Mouse (Mus musculus): ENCODE measurements around the gene Gpatch4. TPM values are rescaled to one million over a fixed set of nuclear protein-coding genes. Genes with fewer than 3 reads are reported as not detected.

Gene Gpatch4
- polyA plus RNA-seq, 1 experiment from 2014 or later, result 36.3 TPM

DNA sequence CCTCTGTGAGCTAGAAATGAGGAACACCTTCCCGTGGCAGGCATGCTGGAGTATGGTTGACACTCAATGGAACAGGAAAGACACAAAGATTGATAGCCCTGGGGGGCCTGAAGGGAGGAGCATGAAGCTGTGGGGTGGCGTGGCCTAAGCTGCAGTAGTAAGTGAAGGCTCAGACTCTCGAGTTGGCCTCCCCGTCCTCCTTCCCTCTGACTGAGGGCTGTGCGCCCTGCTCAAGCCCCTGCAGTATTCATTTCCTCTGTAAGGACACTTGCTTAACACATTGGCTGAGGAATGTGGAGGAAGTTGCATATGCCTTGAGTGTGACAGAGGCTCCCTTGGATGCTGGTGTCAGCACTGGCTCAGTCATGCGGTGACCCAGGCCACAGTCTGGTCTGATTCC is 59.7 kb downstream of the Gpatch4 start:
- ATAC-seq, result no peak
- H3K4me2 ChIP-seq (ENCODE audit: low read length), result no peak overlapping the region
- WGBS, result 84% methylated on average over 6 of the region's 6 CpGs
- no peaks in the 10 kb centered on the region for H3K27me3 ChIP-seq (replicated peaks; ENCODE audit: control insufficient read depth, insufficient read depth, low read length)
- no peaks in the 10 kb centered on the region for H3K36me3 ChIP-seq (ENCODE audit: control insufficient read depth, insufficient read depth)
- H3K9ac ChIP-seq (replicated peaks; ENCODE audit: low read depth, low read length), result no peak overlapping the region
- H3K4me3 ChIP-seq (replicated peaks; ENCODE audit: low read length), result no peak overlapping the region
- H3K27ac ChIP-seq (ENCODE audit: low read length), result no peak overlapping the region
- no peaks in the 10 kb centered on the region for H3K9me3 ChIP-seq (ENCODE audit: control insufficient read depth, low read length)
- no peaks in the 10 kb centered on the region for H3K4me1 ChIP-seq (replicated peaks; ENCODE audit: control insufficient read depth, insufficient read depth, low read length)

Other genes starting within 250 kb of the Gpatch4 start
- gene Ntrk1, start 247.9 kb upstream of the Gpatch4 start, polyA plus RNA-seq (2015; fragmentation: Nextera tagmentation; extraction: Ambion mirVana), result 1.1 and 2.1 TPM in 2 replicates
- 0.52 and 0.57 TPM in 2 replicates for gene Insrr, start 246.2 kb upstream of the Gpatch4 start, polyA plus RNA-seq (2015; fragmentation: Nextera tagmentation; extraction: Ambion mirVana)
- gene Pear1, start 218.8 kb upstream of the Gpatch4 start, polyA plus RNA-seq (2015; fragmentation: Nextera tagmentation; extraction: Ambion mirVana), result 6.9 and 7.4 TPM in 2 replicates
- gene Sh2d2a, start 196.4 kb upstream of the Gpatch4 start, polyA plus RNA-seq (2015; fragmentation: Nextera tagmentation; extraction: Ambion mirVana), result not detected in 2 replicates
- 13.8 and 16.4 TPM in 2 replicates for gene Prcc, start 157.5 kb upstream of the Gpatch4 start, polyA plus RNA-seq (2015; fragmentation: Nextera tagmentation; extraction: Ambion mirVana)
- 186 and 212 TPM in 2 replicates for gene Hdgf, start 136.8 kb upstream of the Gpatch4 start, polyA plus RNA-seq (2015; fragmentation: Nextera tagmentation; extraction: Ambion mirVana)
- gene Mrpl24, start 123.6 kb upstream of the Gpatch4 start, polyA plus RNA-seq (2015; fragmentation: Nextera tagmentation; extraction: Ambion mirVana), result 63.4 and 64.3 TPM in 2 replicates
- gene Isg20l2, start 112.8 kb upstream of the Gpatch4 start, polyA plus RNA-seq (2015; fragmentation: Nextera tagmentation; extraction: Ambion mirVana), result 43.5 and 49.4 TPM in 2 replicates
- 18.4 and 23.5 TPM in 2 replicates for gene Rrnad1, start 112.4 kb upstream of the Gpatch4 start, polyA plus RNA-seq (2015; fragmentation: Nextera tagmentation; extraction: Ambion mirVana)
- 18.9 and 19.4 TPM in 2 replicates for gene Crabp2, start 94.4 kb upstream of the Gpatch4 start, polyA plus RNA-seq (2015; fragmentation: Nextera tagmentation; extraction: Ambion mirVana)
- gene Nes, start 72.0 kb upstream of the Gpatch4 start, polyA plus RNA-seq (2015; fragmentation: Nextera tagmentation; extraction: Ambion mirVana), result 35.7 and 41.6 TPM in 2 replicates
- gene Bcan, start 42.9 kb upstream of the Gpatch4 start, polyA plus RNA-seq (2015; fragmentation: Nextera tagmentation; extraction: Ambion mirVana), result 34.8 and 43.6 TPM in 2 replicates
- 0.25 and 0.35 TPM in 2 replicates for gene Hapln2, start 15.5 kb upstream of the Gpatch4 start, polyA plus RNA-seq (2015; fragmentation: Nextera tagmentation; extraction: Ambion mirVana)
- 164 and 168 TPM in 2 replicates for gene Naxe, start 15.4 kb downstream of the Gpatch4 start, polyA plus RNA-seq (2015; fragmentation: Nextera tagmentation; extraction: Ambion mirVana)
- not detected in 2 replicates for gene Ttc24, start 35.2 kb downstream of the Gpatch4 start, polyA plus RNA-seq (2015; fragmentation: Nextera tagmentation; extraction: Ambion mirVana)
- gene Iqgap3, start 38.9 kb downstream of the Gpatch4 start, polyA plus RNA-seq (2015; fragmentation: Nextera tagmentation; extraction: Ambion mirVana), result 7.5 and 7.8 TPM in 2 replicates
- gene Mef2d, start 99.3 kb downstream of the Gpatch4 start, polyA plus RNA-seq (2015; fragmentation: Nextera tagmentation; extraction: Ambion mirVana), result 25.1 and 28.3 TPM in 2 replicates
- gene Rhbg, start 211.6 kb downstream of the Gpatch4 start, polyA plus RNA-seq (2015; fragmentation: Nextera tagmentation; extraction: Ambion mirVana), result not detected in 2 replicates
- gene Gm38392, start 244.1 kb downstream of the Gpatch4 start, polyA plus RNA-seq (2015; fragmentation: Nextera tagmentation; extraction: Ambion mirVana), result 0.18 and 0.27 TPM in 2 replicates

Measured in forebrain, embryonic 16.5 days (tissue).